ENCODE assay signal across 23 mouse cellular contexts in genomic region chr2:91087453-91087852, GRCm38 (mm10). TPM values are rescaled to one million over a fixed set of nuclear protein-coding genes. Genes with fewer than 3 reads are reported as not detected.
DNase-seq lines count a peak whose midpoint lies in the region; ATAC-seq and TF ChIP-seq lines count a peak whose summit lies in the region.
"Had no signal": no experiment of that assay in that cellular context is flagged by ENCODE, and none has a peak within 500 bp of the region (broad histone marks: within the 10 kb centered on the region; RNA-seq: fewer than 3 reads in every experiment).

No protein-coding gene starts in this region.

- no peak for TF ChIP-seq CTCF in gastrocnemius, adult 2 months (IDR thresholded peaks at IDR 0.05)
- TF ChIP-seq CTCF in liver, postnatal 0 days (IDR thresholded peaks at IDR 0.05; ENCODE audit: low read depth): no peak
- TF ChIP-seq CTCF in small intestine, adult 2 months (IDR thresholded peaks at IDR 0.05; ENCODE audit: extremely low read depth, insufficient read length, insufficient replicate concordance, low read depth, low read length): no peak
- no peak for TF ChIP-seq CTCF in forebrain, postnatal 0 days (IDR thresholded peaks at IDR 0.05; ENCODE audit: low read depth)

- TF ChIP-seq EP300 in liver, postnatal 0 days (IDR thresholded peaks at IDR 0.05; ENCODE audit: low read depth): no peak

- H3K4me2 ChIP-seq in liver, postnatal 0 days (ENCODE audit: low read depth, low read length): peak overlapping the region; percentile 26; the same call in 1 of the 2 replicates
- no peak overlapping the region for H3K4me2 ChIP-seq in intestine, embryonic 16.5 days (ENCODE audit: low read depth, low read length)
- no peak overlapping the region for H3K4me2 ChIP-seq in forebrain, postnatal 0 days (ENCODE audit: low read depth)
- H3K4me2 ChIP-seq: forebrain, embryonic 12.5 days; limb, embryonic 15.5 days; neural tube, embryonic 12.5 days had no signal

- H3K9ac ChIP-seq in liver, postnatal 0 days (replicated peaks): peak overlapping the region; percentile 16; the same call in 1 of the 2 replicates
- no peak overlapping the region for H3K9ac ChIP-seq in intestine, embryonic 16.5 days (ENCODE audit: low read depth, low read length)
- no peak overlapping the region for H3K9ac ChIP-seq in forebrain, postnatal 0 days
- H3K9ac ChIP-seq: forebrain, embryonic 12.5 days; limb, embryonic 15.5 days; neural tube, embryonic 12.5 days had no signal

- peaks cover 21% of the 10 kb centered on the region for H3K4me1 ChIP-seq in liver, postnatal 0 days (ENCODE audit: insufficient read depth)
- H3K4me1 ChIP-seq in small intestine, adult 2 months (ENCODE audit: control insufficient read depth, insufficient read depth, insufficient read length, low read length): 0 out of 2 replicates have a peak, but pooled peaks cover 5% of the 10 kb centered on the region
- H3K4me1 ChIP-seq in intestine, embryonic 16.5 days (ENCODE audit: control insufficient read depth, insufficient read depth, low read length): no peaks in the 10 kb centered on the region
- no peaks in the 10 kb centered on the region for H3K4me1 ChIP-seq in forebrain, postnatal 0 days (ENCODE audit: insufficient read depth)
- H3K4me1 ChIP-seq: neural tube, embryonic 12.5 days had no signal

- H3K27me3 ChIP-seq in liver, postnatal 0 days (ENCODE audit: insufficient read depth, low read length): no peaks in the 10 kb centered on the region
- H3K27me3 ChIP-seq in small intestine, adult 2 months (ENCODE audit: control insufficient read depth, insufficient read depth, low read length): no peaks in the 10 kb centered on the region
- no peaks in the 10 kb centered on the region for H3K27me3 ChIP-seq in intestine, embryonic 16.5 days (replicated peaks; ENCODE audit: control insufficient read depth, insufficient read depth, low read length)
- no peaks in the 10 kb centered on the region for H3K27me3 ChIP-seq in forebrain, postnatal 0 days (ENCODE audit: insufficient read depth, low read length)
- H3K27me3 ChIP-seq: forebrain, embryonic 12.5 days; limb, embryonic 15.5 days; neural tube, embryonic 12.5 days had no signal

- peak overlapping the region; percentile 95; the same call in 1 of the 2 replicates for H3K27ac ChIP-seq in gastrocnemius, adult 2 months
- H3K27ac ChIP-seq in liver, postnatal 0 days (ENCODE audit: low read depth): peak overlapping the region; percentile 88
- H3K27ac ChIP-seq in small intestine, adult 2 months (ENCODE audit: insufficient read depth, low read depth, low read length): 0 out of 2 replicates have a peak overlapping the region, but pooled peaks have one; percentile 12
- no peak overlapping the region for H3K27ac ChIP-seq in intestine, embryonic 16.5 days (ENCODE audit: low read length)
- H3K27ac ChIP-seq in forebrain, postnatal 0 days (ENCODE audit: low read depth, low read length): no peak overlapping the region
- H3K27ac ChIP-seq: embryonic facial prominence, embryonic 10.5 days; forebrain, embryonic 12.5 days; hindbrain, embryonic 10.5 days; limb, embryonic 15.5 days; neural tube, embryonic 12.5 days had no signal

- no peaks in the 10 kb centered on the region for H3K9me3 ChIP-seq in liver, postnatal 0 days (ENCODE audit: low read length)
- H3K9me3 ChIP-seq in intestine, embryonic 16.5 days (ENCODE audit: control insufficient read depth, low read length): no peaks in the 10 kb centered on the region
- no peaks in the 10 kb centered on the region for H3K9me3 ChIP-seq in forebrain, postnatal 0 days (ENCODE audit: low read length)
- H3K9me3 ChIP-seq: embryonic facial prominence, embryonic 10.5 days; forebrain, embryonic 12.5 days; G1E; hindbrain, embryonic 10.5 days; limb, embryonic 15.5 days; midbrain, embryonic 10.5 days; neural tube, embryonic 12.5 days had no signal

- no peak overlapping the region for H3K4me3 ChIP-seq in gastrocnemius, adult 2 months
- no peak overlapping the region for H3K4me3 ChIP-seq in liver, postnatal 0 days (ENCODE audit: low read depth, low read length)
- no peak overlapping the region for H3K4me3 ChIP-seq in small intestine, adult 2 months (ENCODE audit: low read depth, low read length)
- H3K4me3 ChIP-seq in intestine, embryonic 16.5 days (ENCODE audit: low read length): no peak overlapping the region
- H3K4me3 ChIP-seq in forebrain, postnatal 0 days (ENCODE audit: low read depth, low read length): no peak overlapping the region
- H3K4me3 ChIP-seq: embryonic facial prominence, embryonic 10.5 days; forebrain, embryonic 12.5 days; hindbrain, embryonic 10.5 days; limb, embryonic 15.5 days; midbrain, embryonic 10.5 days; neural tube, embryonic 12.5 days had no signal

- no peak for ATAC-seq in liver, postnatal 0 days
- no peak for ATAC-seq in intestine, embryonic 16.5 days
- no peak for ATAC-seq in forebrain, postnatal 0 days

- 0 out of 2 replicates have a peak, but pooled peaks cover 2% of the 10 kb centered on the region for H3K36me3 ChIP-seq in liver, postnatal 0 days (replicated peaks; ENCODE audit: insufficient read depth, low read length)
- H3K36me3 ChIP-seq in small intestine, adult 2 months (ENCODE audit: control insufficient read depth, insufficient read depth, low read length): no peaks in the 10 kb centered on the region
- no peaks in the 10 kb centered on the region for H3K36me3 ChIP-seq in intestine, embryonic 16.5 days (ENCODE audit: control insufficient read depth, insufficient read depth, low read length)
- no peaks in the 10 kb centered on the region for H3K36me3 ChIP-seq in forebrain, postnatal 0 days (ENCODE audit: insufficient read depth)
- H3K36me3 ChIP-seq: embryonic facial prominence, embryonic 10.5 days; forebrain, embryonic 12.5 days; G1E; hindbrain, embryonic 10.5 days; limb, embryonic 15.5 days; midbrain, embryonic 10.5 days; neural tube, embryonic 12.5 days had no signal

- DNase-seq in gastrocnemius, adult 2 months: no peak
- no peak for DNase-seq in gastrocnemius, adult 18-20 months (ENCODE audit: low spot score)
- DNase-seq in spleen, postnatal 36 days (ENCODE audit: low spot score in 2 of 2): peak; percentile 48 to 54
- no peak for DNase-seq in spleen, postnatal 14 days (ENCODE audit: low spot score in 2 of 2)
- DNase-seq in liver, postnatal 0 days: peak; percentile 28
- no peak for DNase-seq in forebrain, postnatal 0 days
- DNase-seq: adrenal gland, postnatal 25 days; cerebellum, adult 2 months; cerebellum, postnatal 36 days; gastrocnemius, postnatal 25 days; kidney, adult 2 months; kidney, postnatal 14 days; lung, postnatal 10 days; thymus, postnatal 4 days had no signal

- 53% methylated on average over 9 of the region's 9 CpGs for WGBS in liver, postnatal 0 days (ENCODE audit: insufficient replicate concordance)
- WGBS in small intestine, adult 2 months: 81% methylated on average over 9 of the region's 9 CpGs
- WGBS in intestine, embryonic 16.5 days: 79% methylated on average over 9 of the region's 9 CpGs
- 91% methylated on average over 9 of the region's 9 CpGs for WGBS in forebrain, postnatal 0 days

- intact Hi-C loops in gastrocnemius, adult 2 months (cut with DNase I): no loop called here

- TF ChIP-seq POLR2A in small intestine, adult 2 months (IDR thresholded peaks at IDR 0.05; ENCODE audit: low read depth, low read length): no peak

RNA-seq across cellular contexts. Expression of gene Spi1, which starts 5.3 kb away (rescaled TPM):
- 1 to 10 TPM in 1 of 2 experiments, under 1 TPM in 1; 0.87 to 1.2 TPM for total RNA-seq in gastrocnemius, adult 2 months (2021)
- 1 to 10 TPM in 1 of 2 experiments, under 1 TPM in 1; 0.43 to 1.1 TPM for total RNA-seq in gastrocnemius, adult 18-20 months (2021)
- 31.7 and 35.5 TPM in 2 replicates for polyA plus RNA-seq in liver, postnatal 0 days (2015; fragmentation: Nextera tagmentation; extraction: Ambion mirVana)
- 20.3 and 28.8 TPM in 2 replicates for polyA plus RNA-seq in small intestine, adult 2 months (2012; rRNA removed)
- 4.2 and 6.1 TPM in 2 replicates for polyA plus RNA-seq in intestine, embryonic 16.5 days (2015; fragmentation: Nextera tagmentation; extraction: Ambion mirVana)
- 2.2 and 3.9 TPM in 2 replicates for total RNA-seq in forebrain, postnatal 0 days (2014; rRNA removed)
- 4.7 and 5.1 TPM in 2 replicates for polyA plus RNA-seq in forebrain, postnatal 0 days (2015; fragmentation: Nextera tagmentation; extraction: Ambion mirVana)

RNA-seq across cellular contexts. Expression of gene Slc39a13, which starts 17.2 kb away (rescaled TPM):
- 10 to 100 TPM; 18.7 to 22.0 TPM for total RNA-seq in gastrocnemius, adult 2 months (2021)
- 10 to 100 TPM; 16.9 to 19.9 TPM for total RNA-seq in gastrocnemius, adult 18-20 months (2021)
- 7.2 TPM in 2 replicates for polyA plus RNA-seq in liver, postnatal 0 days (2015; fragmentation: Nextera tagmentation; extraction: Ambion mirVana)
- polyA plus RNA-seq in small intestine, adult 2 months (2012; rRNA removed): 16.9 and 17.8 TPM in 2 replicates
- 30.2 and 32.3 TPM in 2 replicates for polyA plus RNA-seq in intestine, embryonic 16.5 days (2015; fragmentation: Nextera tagmentation; extraction: Ambion mirVana)
- 25.5 and 26.8 TPM in 2 replicates for total RNA-seq in forebrain, postnatal 0 days (2014; rRNA removed)
- 19.7 and 22.3 TPM in 2 replicates for polyA plus RNA-seq in forebrain, postnatal 0 days (2015; fragmentation: Nextera tagmentation; extraction: Ambion mirVana)

RNA-seq across cellular contexts. Expression of gene Mybpc3, which starts 30.5 kb away (rescaled TPM):
- under 1 TPM in 1 of 2 experiments, not detected in 1; 0.06 TPM for total RNA-seq in gastrocnemius, adult 2 months (2021)
- total RNA-seq in gastrocnemius, adult 18-20 months (2021): not detected
- 0.04 TPM in 2 replicates for polyA plus RNA-seq in liver, postnatal 0 days (2015; fragmentation: Nextera tagmentation; extraction: Ambion mirVana)
- 0.04 and 0.05 TPM in 2 replicates for polyA plus RNA-seq in small intestine, adult 2 months (2012; rRNA removed)
- 0.06 TPM in 1 of 2 replicates, not detected in the other for polyA plus RNA-seq in intestine, embryonic 16.5 days (2015; fragmentation: Nextera tagmentation; extraction: Ambion mirVana)
- total RNA-seq in forebrain, postnatal 0 days (2014; rRNA removed): 0.38 TPM in 1 of 2 replicates, not detected in the other
- polyA plus RNA-seq in forebrain, postnatal 0 days (2015; fragmentation: Nextera tagmentation; extraction: Ambion mirVana): 0.04 TPM in 1 of 2 replicates, not detected in the other
- total RNA-seq: adrenal gland, postnatal 25 days; G1E; gastrocnemius, postnatal 25 days had no signal
- polyA plus RNA-seq: G1E; hindbrain, embryonic 10.5 days had no signal

RNA-seq across cellular contexts. Expression of gene Psmc3, which starts 33.6 kb away (rescaled TPM):
- total RNA-seq in gastrocnemius, adult 2 months (2021): 100 to 1,000 TPM; 226 to 256 TPM
- 100 to 1,000 TPM; 249 to 273 TPM for total RNA-seq in gastrocnemius, adult 18-20 months (2021)
- polyA plus RNA-seq in liver, postnatal 0 days (2015; fragmentation: Nextera tagmentation; extraction: Ambion mirVana): 109 and 112 TPM in 2 replicates
- polyA plus RNA-seq in small intestine, adult 2 months (2012; rRNA removed): 41.9 and 79.4 TPM in 2 replicates
- polyA plus RNA-seq in intestine, embryonic 16.5 days (2015; fragmentation: Nextera tagmentation; extraction: Ambion mirVana): 238 and 252 TPM in 2 replicates
- 184 and 255 TPM in 2 replicates for total RNA-seq in forebrain, postnatal 0 days (2014; rRNA removed)
- polyA plus RNA-seq in forebrain, postnatal 0 days (2015; fragmentation: Nextera tagmentation; extraction: Ambion mirVana): 242 and 253 TPM in 2 replicates

RNA-seq across cellular contexts. Expression of gene Rapsn, which starts 52.0 kb away (rescaled TPM):
- 10 to 100 TPM; 28.3 to 30.2 TPM for total RNA-seq in gastrocnemius, adult 2 months (2021)
- total RNA-seq in gastrocnemius, adult 18-20 months (2021): 10 to 100 TPM; 27.4 to 28.9 TPM
- 1.6 and 1.8 TPM in 2 replicates for polyA plus RNA-seq in liver, postnatal 0 days (2015; fragmentation: Nextera tagmentation; extraction: Ambion mirVana)
- polyA plus RNA-seq in small intestine, adult 2 months (2012; rRNA removed): 0.32 and 0.51 TPM in 2 replicates
- polyA plus RNA-seq in intestine, embryonic 16.5 days (2015; fragmentation: Nextera tagmentation; extraction: Ambion mirVana): 0.72 and 0.94 TPM in 2 replicates
- 0.38 and 1.2 TPM in 2 replicates for total RNA-seq in forebrain, postnatal 0 days (2014; rRNA removed)
- polyA plus RNA-seq in forebrain, postnatal 0 days (2015; fragmentation: Nextera tagmentation; extraction: Ambion mirVana): 0.93 and 1.1 TPM in 2 replicates

Comparison
In these comparisons a context has a peak if more than half of its experiments do, and no peak if none do; other contexts are left out.
1. DNase-seq: peak in spleen, postnatal 36 days (2 of 2) and liver, postnatal 0 days (single experiment); none in gastrocnemius, adult 2 months (single experiment), gastrocnemius, adult 18-20 months (single experiment), spleen, postnatal 14 days (0 of 2) and forebrain, postnatal 0 days (single experiment).
2. H3K27ac ChIP-seq: peak in gastrocnemius, adult 2 months (single experiment), liver, postnatal 0 days (single experiment) and small intestine, adult 2 months (single experiment); none in intestine, embryonic 16.5 days (single experiment) and forebrain, postnatal 0 days (single experiment).